Mouse (Mus musculus) gastrocnemius, postnatal 10 days (tissue): ENCODE measurements around the gene 3425401B19Rik. TPM values are rescaled to one million over a fixed set of nuclear protein-coding genes. Genes with fewer than 3 reads are reported as not detected.

Experiments used
- DNase-seq: peaks from one replicate; pipeline ENCODE4 v3.0.0; 2021; ENCODE audit warnings: mixed read lengths
- long read RNA-seq, 2 experiments: library from polyadenylated mRNA; stranded (forward); transcript quantifications; one replicate each; pipeline ENCODE4 v2.0.0; 2021
- total RNA-seq, 2 experiments: library from RNA; stranded (reverse); gene quantifications; 2 replicates each; pipeline ENCODE4 v1.2.3; 2021

Gene 3425401B19Rik
- 100 to 1,000 TPM; 229 to 232 TPM for total RNA-seq
- long read RNA-seq, experiment 1, full-length matches to known transcripts, result 6 of 48 reads
- long read RNA-seq, experiment 1, partial matches to known transcripts, result 1 of 48 reads
- long read RNA-seq, experiment 1, other reads (novel, unspliced or antisense), result 41 of 48 reads
- long read RNA-seq, experiment 2, full-length matches to known transcripts, result 8 of 56 reads
- long read RNA-seq, experiment 2, partial matches to known transcripts, result 4 of 56 reads
- long read RNA-seq, experiment 2, other reads (novel, unspliced or antisense), result 44 of 56 reads

GRCm38 (mm10) chr14:32685124-32685826, at the start of gene 3425401B19Rik:
Gene 3425401B19Rik (minus strand): TSS chr14:32685293.
- DNase-seq, result no peak

DNA sequence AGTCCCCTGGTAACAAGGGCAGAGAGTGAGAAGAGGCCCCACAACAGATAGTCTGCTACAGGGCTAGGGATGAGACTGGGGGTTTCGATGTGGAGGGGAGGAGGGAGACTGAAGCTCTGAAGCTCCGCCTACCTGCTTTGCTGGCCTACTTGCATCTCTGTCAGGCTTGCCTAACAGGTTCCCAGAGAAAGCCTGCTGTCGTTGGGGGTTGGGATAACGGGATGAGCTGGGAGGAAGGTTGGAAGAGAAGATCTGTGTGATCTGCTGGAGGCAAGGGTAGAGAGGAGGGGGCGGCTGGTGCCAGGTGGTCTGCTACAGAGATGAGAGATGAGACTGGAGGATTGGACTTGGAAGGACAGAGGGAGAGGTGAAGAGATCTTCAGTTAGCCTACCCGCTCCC, 47.9 kb upstream of the 3425401B19Rik start:
- DNase-seq, result no peak

DNA sequence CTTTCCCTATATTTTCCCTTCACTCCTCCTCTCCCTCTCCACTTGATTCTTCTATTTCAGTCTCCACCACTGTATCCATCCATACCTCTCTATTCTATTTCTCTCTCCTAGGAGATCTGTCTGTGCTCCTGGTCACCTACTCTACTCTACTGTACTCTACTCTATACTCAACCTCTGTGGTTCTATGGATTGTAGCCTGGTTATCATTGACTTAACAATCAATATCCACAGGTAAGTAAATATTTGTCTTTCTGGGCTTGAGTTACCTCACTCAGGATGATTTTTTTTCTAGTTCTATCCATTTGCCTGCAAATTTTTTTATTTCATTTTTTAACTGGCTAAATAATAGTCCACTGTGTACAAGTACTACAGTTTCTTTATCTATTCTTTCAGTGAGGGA, 41.8 kb upstream of the 3425401B19Rik start:
- DNase-seq, result no peak

DNA sequence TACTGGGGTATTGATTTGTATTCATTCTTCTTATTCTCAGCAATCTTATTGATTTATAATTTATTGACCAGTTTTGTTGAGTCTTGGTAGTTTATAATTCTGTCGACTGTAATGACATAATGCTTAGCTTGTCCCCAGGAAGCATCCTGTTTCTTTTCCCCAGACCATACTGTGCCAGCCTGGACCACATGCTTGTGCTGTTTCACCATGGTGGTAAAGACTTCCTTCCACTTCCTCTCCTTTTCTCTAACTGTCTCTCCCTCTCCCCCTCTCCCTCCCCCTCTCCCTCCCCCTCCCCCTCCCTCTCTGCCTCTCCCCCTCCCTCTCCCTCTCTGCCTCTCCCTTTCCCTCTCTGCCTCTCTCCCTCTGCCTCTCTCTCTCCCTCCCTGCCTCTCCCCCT, 36.4 kb upstream of the 3425401B19Rik start:
- DNase-seq, result no peak

GRCm38 (mm10) chr14:32716763-32717439, 31.8 kb upstream of the 3425401B19Rik start:
- DNase-seq, result no peak

GRCm38 (mm10) chr14:32715489-32715888, 30.4 kb upstream of the 3425401B19Rik start:
- peak; percentile 2 for DNase-seq

- DNase-seq, result peak; percentile 3
Measured at GRCm38 (mm10) chr14:32715076-32715475, 30.0 kb upstream of the 3425401B19Rik start.

DNA sequence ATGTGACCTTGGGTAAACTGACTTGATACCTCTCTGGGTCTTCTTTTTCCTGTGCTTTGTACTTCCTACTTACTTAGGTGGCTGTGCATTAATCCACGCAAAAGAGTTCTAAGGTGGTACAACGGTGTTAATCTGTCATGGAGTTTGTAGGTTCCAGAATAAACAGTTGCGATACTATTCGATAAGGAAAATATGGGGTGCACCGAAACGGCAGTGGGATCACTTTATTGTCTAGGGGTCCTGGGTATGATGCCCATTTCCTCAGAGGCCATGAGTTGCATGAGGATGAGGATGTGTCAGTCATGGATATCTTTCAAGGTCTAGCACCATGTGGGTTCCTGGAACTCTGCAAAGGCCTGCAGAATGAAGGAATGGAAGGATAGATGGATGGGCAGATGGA, 24.8 kb upstream of the 3425401B19Rik start:
- DNase-seq, result no peak

GRCm38 (mm10) chr14:32708756-32709155, 23.7 kb upstream of the 3425401B19Rik start:
- peak; percentile 59 for DNase-seq

DNA sequence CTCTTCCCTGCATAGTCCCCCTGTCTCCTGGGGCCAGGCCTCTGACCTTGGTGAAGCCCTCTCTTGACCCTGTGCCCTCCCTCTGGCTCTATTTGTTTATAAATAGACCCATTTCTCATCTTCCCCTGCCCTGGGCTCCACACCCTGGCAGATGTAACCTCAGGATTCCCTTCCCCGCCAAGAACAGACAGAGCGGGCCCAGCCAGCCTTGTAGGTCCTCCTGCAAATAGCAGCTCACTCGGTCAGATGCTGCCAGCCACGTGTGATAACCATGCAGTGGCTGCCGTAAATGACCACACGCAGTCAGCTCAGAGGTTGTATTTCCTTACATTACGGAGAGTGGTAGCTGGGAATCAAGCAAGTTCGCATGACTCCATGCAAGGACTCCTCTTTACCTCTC, 22.8 kb upstream of the 3425401B19Rik start:
- DNase-seq, result no peak

GRCm38 (mm10) chr14:32700972-32701371, 15.9 kb upstream of the 3425401B19Rik start:
- peak; percentile 22 for DNase-seq

GRCm38 (mm10) chr14:32698556-32698955, 13.5 kb upstream of the 3425401B19Rik start:
- no peak for DNase-seq

- no peak for DNase-seq
Measured at GRCm38 (mm10) chr14:32697774-32698173, 12.7 kb upstream of the 3425401B19Rik start.

DNA sequence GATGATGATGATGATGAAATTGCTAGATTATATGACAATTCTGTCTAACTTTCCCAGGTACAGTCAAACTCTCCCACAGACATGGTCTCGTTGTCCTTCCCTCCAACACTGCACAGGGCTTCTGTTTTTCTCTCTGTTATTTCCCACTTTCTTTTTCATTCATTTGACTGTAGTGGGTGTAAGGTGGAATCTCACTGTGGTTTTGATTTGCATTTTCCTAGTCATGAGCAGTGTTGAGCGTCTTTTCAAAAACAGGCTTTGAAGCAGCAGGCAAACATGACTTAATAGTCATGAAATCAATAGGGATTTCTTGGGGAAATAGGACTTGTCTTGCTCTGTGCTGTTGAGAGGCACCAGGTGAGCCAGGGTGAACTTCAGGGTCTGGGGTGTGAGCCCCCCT, 11.3 kb upstream of the 3425401B19Rik start:
- no peak for DNase-seq

DNA sequence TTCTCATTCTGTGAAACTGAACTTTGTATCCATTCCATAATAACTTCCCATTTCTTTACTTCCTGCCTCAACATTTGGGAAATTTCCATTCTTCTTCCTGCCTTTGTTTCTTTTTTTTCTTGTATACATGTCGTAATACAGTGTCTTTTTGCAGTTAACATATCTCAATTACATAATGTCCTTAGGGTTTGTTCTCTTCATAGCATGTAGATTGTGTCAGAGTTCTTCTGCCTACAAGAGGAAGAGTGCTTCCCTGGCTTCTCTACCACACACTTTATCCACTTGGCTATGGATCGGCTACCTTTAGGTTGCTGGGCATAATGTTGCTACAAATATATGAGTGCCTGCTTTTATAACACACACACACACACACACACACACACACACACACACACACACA, 10.8 kb upstream of the 3425401B19Rik start:
- DNase-seq, result no peak

- DNase-seq, result no peak
Measured at GRCm38 (mm10) chr14:32684735-32685105, 373 bp downstream of the 3425401B19Rik start.

GRCm38 (mm10) chr14:32683982-32684734, 935 bp downstream of the 3425401B19Rik start:
- DNase-seq, result peak; percentile 44

GRCm38 (mm10) chr14:32683251-32683838, 1.7 kb downstream of the 3425401B19Rik start:
- peak; percentile 59 for DNase-seq

GRCm38 (mm10) chr14:32682536-32682935, 2.6 kb downstream of the 3425401B19Rik start:
- DNase-seq, result peak; percentile 20

GRCm38 (mm10) chr14:32681603-32682002, 3.5 kb downstream of the 3425401B19Rik start:
- DNase-seq, result no peak

GRCm38 (mm10) chr14:32678565-32678964, 6.5 kb downstream of the 3425401B19Rik start:
- DNase-seq, result no peak

DNA sequence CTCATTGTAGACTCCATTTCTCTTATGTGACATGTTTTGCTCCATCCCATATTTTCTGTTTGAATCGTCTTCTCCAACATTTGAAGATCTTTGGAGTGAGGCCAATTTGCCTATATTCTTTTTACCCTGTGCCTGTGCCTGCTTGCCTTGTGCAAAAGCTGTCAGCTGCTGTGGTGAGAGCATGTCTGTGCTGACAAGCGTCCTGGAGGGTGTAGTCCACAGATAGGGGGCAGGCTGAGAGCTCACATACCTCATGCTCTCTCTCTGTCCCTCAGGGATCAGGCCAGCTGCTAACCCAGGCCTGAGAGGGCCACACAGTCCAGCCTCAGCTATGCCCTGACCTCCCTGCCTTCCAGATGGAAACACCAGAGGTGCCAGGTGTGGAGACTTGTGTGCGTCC, 11.9 kb downstream of the 3425401B19Rik start:
- DNase-seq, result no peak
